Mouse (Mus musculus): ENCODE measurements around the gene Ift20.

The Ift20 gene

GRCm38 (mm10) chr11:78536080-78536689 lies at the start of gene Ift20, which contains the start of gene Tnfaip1:
Gene Ift20 (plus strand): TSS chr11:78536361.
Gene Tnfaip1 (minus strand): TSS chr11:78536332.
- CTCF ChIA-PET = interaction anchor here (0.6 to 2.3 kb wide), 11 partner anchors 9 to 1516 kb away, joined by 3 to 12 read pairs (median 5); no protein-coding TSS in a partner anchor
- POLR2A ChIA-PET = interaction anchor here (0.6 to 7.8 kb wide), 67 partner anchors 9 to 1124 kb away, joined by 3 to 205 read pairs (median 4); partner anchors contain the start of genes Poldip2 (in 3 of the 4), Sarm1 (in 3 of the 4), Tmem199 (in 3 of the 4) and Tmem97 (in 3 of the 4)

- ChIA-PET CTCF (interaction anchor here in 3 of 4 experiments (0.5 to 2.4 kb wide), 14 partner anchors 10 to 468 kb away, joined by 3 to 10 read pairs (median 4); partner anchors contain the start of gene Sarm1 (in 2 of the 3)), POLR2A (interaction anchor here in 2 of 4 experiments (0.6 to 2.6 kb wide), 7 partner anchors 9 to 144 kb away, joined by 3 to 12 read pairs (median 5); partner anchors contain the start of genes Poldip2 (in 2 of the 2), Tmem199 (in 2 of the 2) and Sarm1 (in 1 of the 2))
Observed at GRCm38 (mm10) chr11:78488168-78488567, 48.0 kb upstream of the Ift20 start.

- ChIA-PET CTCF (interaction anchor here in 3 of 4 experiments (0.6 to 2.3 kb wide), 8 partner anchors 10 to 138 kb away, joined by 3 to 9 read pairs (median 3); no protein-coding TSS in a partner anchor), POLR2A (interaction anchor here in 2 of 4 experiments (1.1 to 2.2 kb wide), 4 partner anchors 10 to 25 kb away, joined by 3 to 8 read pairs (median 3); partner anchors contain the start of genes Poldip2 (in 1 of the 2), Slc46a1 (in 1 of the 2) and Tmem199 (in 1 of the 2))
Observed at GRCm38 (mm10) chr11:78490781-78491241, 45.4 kb upstream of the Ift20 start.

GRCm38 (mm10) chr11:78495904-78496303 lies 40.3 kb upstream of the Ift20 start:
- ChIA-PET POLR2A (interaction anchor here in 3 of 4 experiments (0.6 to 2.9 kb wide), 8 partner anchors 8 to 317 kb away, joined by 3 to 46 read pairs (median 3); partner anchors contain the start of genes Poldip2 (in 2 of the 3) and Tmem199 (in 2 of the 3)), CTCF (no interaction called here)

GRCm38 (mm10) chr11:78497071-78497541 lies 39.1 kb upstream of the Ift20 start:
- CTCF ChIA-PET = interaction anchor here in 3 of 4 experiments (0.7 to 3.2 kb wide), 15 partner anchors 9 to 238 kb away, joined by 3 to 13 read pairs (median 5); partner anchors contain the start of gene Slc13a2 (in 1 of the 3)
- POLR2A ChIA-PET = interaction anchor here (0.6 to 4.4 kb wide), 41 partner anchors 9 to 1150 kb away, joined by 3 to 46 read pairs (median 5); partner anchors contain the start of genes Ift20 (in 3 of the 4), Poldip2 (in 3 of the 4), Tmem199 (in 3 of the 4) and Tnfaip1 (in 3 of the 4)

GRCm38 (mm10) chr11:78497544-78498522 lies 38.3 kb upstream of the Ift20 start, which contains the start of gene Sarm1:
Gene Sarm1 (minus strand): TSS chr11:78497754.
- POLR2A ChIA-PET = interaction anchor here in 3 of 4 experiments (0.7 to 4.4 kb wide), 49 partner anchors 10 to 1149 kb away, joined by 3 to 46 read pairs (median 5); partner anchors contain the start of genes Ift20 (in 3 of the 3), Poldip2 (in 3 of the 3), Tmem199 (in 3 of the 3) and Tnfaip1 (in 3 of the 3)
- CTCF ChIA-PET = interaction anchor here in 3 of 4 experiments (0.7 to 3.2 kb wide), 17 partner anchors 10 to 238 kb away, joined by 3 to 13 read pairs (median 5); partner anchors contain the start of gene Slc13a2 (in 1 of the 3)

- ChIA-PET CTCF (interaction anchor here in 3 of 4 experiments (0.5 to 3.2 kb wide), 10 partner anchors 11 to 1875 kb away, joined by 3 to 13 read pairs (median 4); no protein-coding TSS in a partner anchor), POLR2A (interaction anchor here (0.5 to 4.4 kb wide), 17 partner anchors 9 to 141 kb away, joined by 3 to 27 read pairs (median 6); partner anchors contain the start of genes Poldip2 (in 2 of the 4), Tmem199 (in 2 of the 4), Ift20 (in 1 of the 4) and Tnfaip1 (in 1 of the 4))
Observed at GRCm38 (mm10) chr11:78499004-78499403, 37.2 kb upstream of the Ift20 start, which contains the start of gene Vtn. Gene Vtn (plus strand): TSS chr11:78499091.

- POLR2A ChIA-PET = interaction anchor here in 2 of 4 experiments (0.7 to 4.4 kb wide), 10 partner anchors 9 to 141 kb away, joined by 3 to 27 read pairs (median 9); partner anchors contain the start of genes Poldip2 (in 2 of the 2), Tmem199 (in 2 of the 2), Ift20 (in 1 of the 2) and Tnfaip1 (in 1 of the 2)
- CTCF ChIA-PET = interaction anchor here in 3 of 4 experiments (0.5 to 3.2 kb wide), 7 partner anchors 16 to 151 kb away, joined by 3 to 13 read pairs (median 4); no protein-coding TSS in a partner anchor
Observed at GRCm38 (mm10) chr11:78499543-78499942, 36.6 kb upstream of the Ift20 start.

GRCm38 (mm10) chr11:78500623-78501202 lies 35.4 kb upstream of the Ift20 start:
- CTCF ChIA-PET = interaction anchor here in 2 of 4 experiments (0.6 to 1.5 kb wide), 2 partner anchors 10 to 826 kb away, joined by 3 read pairs; no protein-coding TSS in a partner anchor
- POLR2A ChIA-PET = interaction anchor here in 3 of 4 experiments (0.9 to 4.4 kb wide), 7 partner anchors 10 to 46 kb away, joined by 3 to 27 read pairs (median 4); partner anchors contain the start of genes Poldip2 (in 3 of the 3), Tmem199 (in 3 of the 3), Ift20 (in 1 of the 3) and Tnfaip1 (in 1 of the 3)

GRCm38 (mm10) chr11:78501529-78501928 lies 34.6 kb upstream of the Ift20 start:
- ChIA-PET CTCF (interaction anchor here in 1 of 4 experiments (1.5 kb wide), 1 partner anchor 11 kb away, joined by 3 read pairs; no protein-coding TSS in a partner anchor), POLR2A (interaction anchor here in 2 of 4 experiments (1.1 to 4.4 kb wide), 4 partner anchors 10 to 34 kb away, joined by 3 to 27 read pairs (median 14); partner anchors contain the start of genes Poldip2 (in 2 of the 2), Tmem199 (in 2 of the 2), Ift20 (in 1 of the 2) and Tnfaip1 (in 1 of the 2))

GRCm38 (mm10) chr11:78502909-78503650 lies 33.1 kb upstream of the Ift20 start, which contains the start of gene Sebox:
Gene Sebox (plus strand): TSS chr11:78503447.
- POLR2A ChIA-PET = interaction anchor here in 3 of 4 experiments (0.7 to 2.1 kb wide), 8 partner anchors 9 to 1295 kb away, joined by 3 to 8 read pairs (median 4); partner anchors contain the start of genes Poldip2 (in 2 of the 3), Tmem199 (in 2 of the 3), Ift20 (in 1 of the 3) and Slc46a1 (in 1 of the 3)

GRCm38 (mm10) chr11:78505430-78505829 lies 30.7 kb upstream of the Ift20 start:
- ChIA-PET POLR2A (interaction anchor here in 3 of 4 experiments (0.6 to 1.3 kb wide), 9 partner anchors 14 to 49 kb away, joined by 3 to 7 read pairs (median 3); partner anchors contain the start of genes Ift20 (in 2 of the 3), Tnfaip1 (in 2 of the 3) and Slc46a1 (in 1 of the 3)), CTCF (interaction anchor here in 2 of 4 experiments (0.7 to 1.1 kb wide), 3 partner anchors 17 to 145 kb away, joined by 3 to 4 read pairs (median 4); no protein-coding TSS in a partner anchor)

More at GRCm38 (mm10) chr11:78502909-78503650, 33.1 kb upstream of the Ift20 start, which contains the start of gene Sebox:
- CTCF ChIA-PET = interaction anchor here in 1 of 4 experiments (0.5 kb wide), 1 partner anchor 13 kb away, joined by 3 read pairs; no protein-coding TSS in a partner anchor

GRCm38 (mm10) chr11:78509148-78509547 lies 27.0 kb upstream of the Ift20 start:
- ChIA-PET POLR2A (interaction anchor here in 3 of 4 experiments (0.6 to 3.6 kb wide), 6 partner anchors 11 to 143 kb away, joined by 3 to 19 read pairs (median 5); partner anchors contain the start of genes Ift20 (in 1 of the 3), Sarm1 (in 1 of the 3), Tnfaip1 (in 1 of the 3) and Vtn (in 1 of the 3)), CTCF (interaction anchor here in 2 of 4 experiments (1.6 to 1.9 kb wide), 2 partner anchors 12 to 53 kb away, joined by 5 to 7 read pairs; partner anchors contain the start of gene Sarm1 (in 1 of the 2))

All from embryonic stem cell, embryonic (primary cell).